Comparison of ENCODE assay signal across 26 mouse cellular contexts in the genomic region with DNA sequence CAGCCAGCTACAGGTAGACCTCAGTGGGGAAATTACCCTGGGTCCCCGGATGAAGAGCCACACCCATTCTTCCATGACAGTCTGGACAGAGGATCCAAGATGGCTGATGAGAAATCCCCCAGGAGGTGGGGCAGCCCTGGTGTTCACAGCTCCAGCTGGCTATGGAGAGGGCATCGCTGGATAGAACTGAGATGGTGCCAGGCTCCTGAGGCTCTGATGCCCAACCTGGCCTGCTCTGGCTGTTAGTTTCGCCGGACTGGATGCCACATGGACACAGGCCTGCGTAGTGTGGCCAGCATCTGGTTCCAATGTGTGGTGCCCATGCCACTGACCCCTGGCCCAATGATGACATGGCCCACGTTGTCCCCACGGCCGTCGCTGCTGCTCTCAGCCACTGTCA. TPM values are rescaled to one million over a fixed set of nuclear protein-coding genes. Genes with fewer than 3 reads are reported as not detected.
A peak's percentile ranks its signal among the peaks of the same experiment; 100 is the strongest.
DNase-seq lines count a peak whose midpoint lies in the region; ATAC-seq lines count a peak whose summit lies in the region.
"Had no signal": no experiment of that assay in that cellular context is flagged by ENCODE, and none has a peak within 500 bp of the region (broad histone marks: within the 10 kb centered on the region; RNA-seq: fewer than 3 reads in every experiment).

No protein-coding gene starts in this region.

- H3K9me3 ChIP-seq in megakaryocyte, embryonic 14.5 days = peaks cover 3% of the 10 kb centered on the region; the same call in 1 of the 2 replicates
- H3K9me3 ChIP-seq: embryonic facial prominence, embryonic 12.5 days; forebrain, embryonic 13.5 days; G1E; heart, embryonic 15.5 days had no signal

- no peaks in the 10 kb centered on the region for H3K36me3 ChIP-seq in megakaryocyte, embryonic 14.5 days (replicated peaks; ENCODE audit: low read length)
- H3K36me3 ChIP-seq: embryonic facial prominence, embryonic 12.5 days; G1E; heart, embryonic 15.5 days had no signal

- H3K4me1 ChIP-seq in megakaryocyte, embryonic 14.5 days = peaks cover 4% of the 10 kb centered on the region; the same call in 1 of the 2 replicates
- H3K4me1 ChIP-seq: forebrain, embryonic 13.5 days had no signal

- H3K4me3 ChIP-seq in megakaryocyte, embryonic 14.5 days (replicated peaks) = peak overlapping the region; percentile 3
- H3K4me3 ChIP-seq: embryonic facial prominence, embryonic 12.5 days; forebrain, embryonic 13.5 days; heart, adult 2 months; heart, embryonic 15.5 days had no signal

- peak; percentile 38 for DNase-seq in cerebellum, adult 9-11 months
- no peak for DNase-seq in cerebellum, postnatal 36 days
- peak; percentile 53 for DNase-seq in gastrocnemius, postnatal 25 days
- DNase-seq in gastrocnemius, postnatal 10 days = no peak
- DNase-seq in testis, postnatal 10 days (ENCODE audit: low spot score) = no peak
- DNase-seq: adrenal gland, adult 8-10 months; adrenal gland, postnatal 36 days; B cell, adult 2 months; embryo, embryonic 11 days; forebrain, postnatal 0 days; heart, adult 2 months; heart, postnatal 14 days had no signal

- no peak for ATAC-seq in megakaryocyte, adult 5-6 weeks (ENCODE audit: poor library complexity, severe bottlenecking)
- ATAC-seq: CD4-positive, CD25-positive, alpha-beta regulatory T cell, adult 4 months; forebrain, embryonic 13.5 days; forebrain, postnatal 0 days; intestine, embryonic 16.5 days had no signal

- peaks cover 76% of the 10 kb centered on the region for H3K27me3 ChIP-seq in megakaryocyte, embryonic 14.5 days (replicated peaks)
- H3K27me3 ChIP-seq: embryonic facial prominence, embryonic 12.5 days; forebrain, embryonic 13.5 days; heart, embryonic 15.5 days had no signal

RNA-seq across cellular contexts. Expression of a gene that starts 8.2 kb away (rescaled TPM):
- under 1 TPM; 0.56 to 0.75 TPM for total RNA-seq in gastrocnemius, postnatal 25 days (2021)
- total RNA-seq in gastrocnemius, postnatal 10 days (2021) = 1 to 10 TPM; 1.4 to 3.5 TPM
- 0.16 TPM in 1 of 2 replicates, not detected in the other for polyA plus RNA-seq in megakaryocyte, embryonic 14.5 days (2012; ENCODE audit: insufficient read depth, low replicate concordance)
- total RNA-seq in megakaryocyte, adult 5-6 weeks (2015) = not detected in 2 replicates
- total RNA-seq in megakaryocyte, adult 5-6 weeks (2017) = not detected in 2 replicates
- total RNA-seq: common myeloid progenitor, adult 5-6 weeks had no signal

RNA-seq across cellular contexts. Expression of a gene that starts 29.8 kb away (rescaled TPM):
- 1 to 10 TPM; 6.5 to 8.5 TPM for total RNA-seq in gastrocnemius, postnatal 25 days (2021)
- total RNA-seq in gastrocnemius, postnatal 10 days (2021) = 1 to 10 TPM; 1.2 to 1.7 TPM
- not detected in 2 replicates for polyA plus RNA-seq in megakaryocyte, embryonic 14.5 days (2012; ENCODE audit: insufficient read depth, low replicate concordance)
- total RNA-seq in megakaryocyte, adult 5-6 weeks (2015) = not detected in 2 replicates
- total RNA-seq in megakaryocyte, adult 5-6 weeks (2017) = not detected in 2 replicates
- total RNA-seq: common myeloid progenitor, adult 5-6 weeks; hematopoietic stem cell, adult 5-6 weeks had no signal
- polyA plus RNA-seq: CD4-positive, CD25-positive, alpha-beta regulatory T cell, adult 4 months; G1E had no signal

RNA-seq across cellular contexts. Expression of a gene that starts 49.4 kb away (rescaled TPM):
- 10 to 100 TPM; 26.5 to 28.3 TPM for total RNA-seq in gastrocnemius, postnatal 25 days (2021)
- 10 to 100 TPM; 37.8 to 51.9 TPM for total RNA-seq in gastrocnemius, postnatal 10 days (2021)
- 9.4 and 14.6 TPM in 2 replicates for polyA plus RNA-seq in megakaryocyte, embryonic 14.5 days (2012; ENCODE audit: insufficient read depth, low replicate concordance)
- total RNA-seq in megakaryocyte, adult 5-6 weeks (2015) = 60.4 and 63.0 TPM in 2 replicates
- total RNA-seq in megakaryocyte, adult 5-6 weeks (2017) = 54.7 and 72.5 TPM in 2 replicates

RNA-seq across cellular contexts. Expression of a gene that starts 50.9 kb away (rescaled TPM):
- under 1 TPM in 1 of 2 experiments, not detected in 1; 0.99 TPM for total RNA-seq in gastrocnemius, postnatal 25 days (2021)
- total RNA-seq in gastrocnemius, postnatal 10 days (2021) = not detected
- 0.26 TPM in 1 of 2 replicates, not detected in the other for polyA plus RNA-seq in megakaryocyte, embryonic 14.5 days (2012; ENCODE audit: insufficient read depth, low replicate concordance)
- total RNA-seq in megakaryocyte, adult 5-6 weeks (2015) = not detected in 2 replicates
- not detected in 2 replicates for total RNA-seq in megakaryocyte, adult 5-6 weeks (2017)
- total RNA-seq: common myeloid progenitor, adult 5-6 weeks; forebrain, postnatal 0 days; gastrocnemius, adult 18-20 months; heart, adult 2 months; hematopoietic stem cell, adult 5-6 weeks had no signal
- polyA plus RNA-seq: brain, embryonic 14.5 days; CD4-positive, CD25-positive, alpha-beta regulatory T cell, adult 4 months; embryonic facial prominence, embryonic 12.5 days; forebrain, embryonic 13.5 days; forebrain, postnatal 0 days; G1E; heart, embryonic 11.5 days; heart, embryonic 15.5 days; hindbrain, embryonic 14.5 days had no signal

Comparison
In these comparisons a context has a peak if more than half of its experiments do, and no peak if none do; other contexts are left out.
1. DNase-seq: peak in cerebellum, adult 9-11 months (single experiment) and gastrocnemius, postnatal 25 days (single experiment); none in cerebellum, postnatal 36 days (0 of 2), gastrocnemius, postnatal 10 days (single experiment) and testis, postnatal 10 days (single experiment).